Mouse (Mus musculus) bone marrow, adult 2 months (tissue): ENCODE results near the gene Nt5c3. TPM values are rescaled to one million over a fixed set of nuclear protein-coding genes. Genes with fewer than 3 reads are reported as not detected.
A peak's percentile ranks its signal among the peaks of the same experiment; 100 is the strongest.

Experiments
- H3K27ac ChIP-seq: fragments of 200-500 bp; 2 replicates; pipeline ENCODE4 v1.5.1; 2012; ENCODE audit warnings: low read depth, mild to moderate bottlenecking, control low read depth, inconsistent platforms, low read length; ENCODE audit not compliant: control insufficient read depth, poor library complexity, insufficient read depth
- H3K4me1 ChIP-seq: fragments of 200-500 bp; 2 replicates; pipeline ENCODE4 v1.6.1; 2011; ENCODE audit warnings: low read length; ENCODE audit not compliant: control insufficient read depth, insufficient read depth
- H3K4me3 ChIP-seq: fragments of 200-500 bp; replicated peaks from 2 replicates; pipeline ENCODE3; 2011; ENCODE audit warnings: mild to moderate bottlenecking, low read depth, low read length, control low read depth; ENCODE audit not compliant: control insufficient read depth
- CTCF ChIP-seq: fragments of 200-500 bp; IDR thresholded peaks from 2 replicates; pipeline ENCODE4 v1.5.1; 2011; ENCODE audit warnings: low read length, control low read depth; ENCODE audit not compliant: control insufficient read depth, insufficient read depth
- POLR2A ChIP-seq: fragments of 200-500 bp; IDR thresholded peaks from 2 replicates; pipeline ENCODE4 v1.6.1; 2011; ENCODE audit warnings: low read depth, mild to moderate bottlenecking, control low read depth, low read length, borderline replicate concordance; ENCODE audit not compliant: control insufficient read depth
- WGBS: fragments of 180-500 bp; shearing (Covaris S2); methylation state at CpG from one replicate; pipeline ENCODE4 v1.1.7; 2018; 5-methylcytosine and 5-hydroxymethylcytosine counted together
- polyA plus RNA-seq: library from polyadenylated mRNA; stranded (reverse); fragments of >200 nt; gene quantifications from 2 replicates; pipeline ENCODE4 v1.2.4, GENCODE M21; 2011; ENCODE audit warnings: low replicate concordance; ENCODE audit not compliant: missing spikeins, insufficient read depth, insufficient read length

Nt5c3 gene
- polyA plus RNA-seq, 1 experiment: 205 TPM

GRCm38 (mm10) chr6:56907973-56908372, 15.8 kb downstream of the Nt5c3 start:
- H3K4me1 ChIP-seq: peaks cover 3% of the 10 kb centered on the region
- WGBS: 80% methylated on average over 3 of the region's 3 CpGs

GRCm38 (mm10) chr6:56906121-56906846, 17.4 kb downstream of the Nt5c3 start:
- Histone ChIP-seq H3K27ac (no peak overlapping the region), H3K4me3 (no peak overlapping the region), H3K4me1 (peaks cover 3% of the 10 kb centered on the region)
- 63% methylated on average over 8 of the region's 8 CpGs for WGBS
- TF ChIP-seq POLR2A (no peak), CTCF (no peak)

More at GRCm38 (mm10) chr6:56907973-56908372, 15.8 kb downstream of the Nt5c3 start:
- Histone ChIP-seq H3K4me3 (no peak overlapping the region), H3K27ac (no peak overlapping the region)
- TF ChIP-seq CTCF (no peak), POLR2A (no peak)

- WGBS: 94% methylated on average over 5 of the region's 5 CpGs
- no peak overlapping the region for H3K4me3 ChIP-seq
- H3K27ac ChIP-seq: no peak overlapping the region; the same call in 1 of the 2 replicates
- TF ChIP-seq POLR2A (no peak), CTCF (no peak)
- peaks cover 3% of the 10 kb centered on the region for H3K4me1 ChIP-seq
Measured at GRCm38 (mm10) chr6:56905486-56905885, 18.2 kb downstream of the Nt5c3 start.

GRCm38 (mm10) chr6:56904982-56905381, 18.8 kb downstream of the Nt5c3 start:
- no peak overlapping the region for H3K4me3 ChIP-seq
- peaks cover 3% of the 10 kb centered on the region for H3K4me1 ChIP-seq
- no peak overlapping the region for H3K27ac ChIP-seq
- TF ChIP-seq CTCF: no peak
- WGBS: 72% methylated on average over 2 of the region's 2 CpGs

- Histone ChIP-seq H3K27ac (no peak overlapping the region; the same call in 1 of the 2 replicates), H3K4me3 (no peak overlapping the region), H3K4me1 (peaks cover 3% of the 10 kb centered on the region)
- 92% methylated on average over 1 of the region's 1 CpGs for WGBS
- TF ChIP-seq POLR2A: no peak
- no peak for TF ChIP-seq CTCF
Measured at GRCm38 (mm10) chr6:56904330-56904729, 19.4 kb downstream of the Nt5c3 start.

GRCm38 (mm10) chr6:56903831-56904230, 19.9 kb downstream of the Nt5c3 start:
- H3K4me1 ChIP-seq: peaks cover 3% of the 10 kb centered on the region
- peak overlapping the region; percentile 86 for H3K27ac ChIP-seq
- WGBS: 45% methylated on average over 6 of the region's 6 CpGs
- no peak for TF ChIP-seq CTCF
- no peak for TF ChIP-seq POLR2A
- H3K4me3 ChIP-seq: no peak overlapping the region

GRCm38 (mm10) chr6:56902606-56903520, 20.9 kb downstream of the Nt5c3 start:
- Histone ChIP-seq H3K4me3 (no peak overlapping the region), H3K27ac (peak overlapping the region; percentile 93), H3K4me1 (peaks cover 3% of the 10 kb centered on the region)
- no peak for TF ChIP-seq CTCF
- 0 out of 2 replicates have a peak, but pooled peaks have one; percentile 5 for TF ChIP-seq POLR2A
- WGBS: 60% methylated on average over 7 of the region's 7 CpGs

GRCm38 (mm10) chr6:56901824-56902386, 21.8 kb downstream of the Nt5c3 start:
- peaks cover 3% of the 10 kb centered on the region for H3K4me1 ChIP-seq
- TF ChIP-seq CTCF: no peak
- TF ChIP-seq POLR2A: peak; percentile 35; the same call in 1 of the 2 replicates

More at GRCm38 (mm10) chr6:56901824-56902386, 21.8 kb downstream of the Nt5c3 start:
- WGBS: 2% methylated on average over 12 of the region's 12 CpGs
- Histone ChIP-seq H3K4me3 (peak overlapping the region; percentile 64), H3K27ac (peak overlapping the region; percentile 81)
